Mouse (Mus musculus): ENCODE results near the gene Defa35. TPM values are rescaled to one million over a fixed set of nuclear protein-coding genes. Genes with fewer than 3 reads are reported as not detected.

Gene Defa35
- not detected for polyA plus RNA-seq (2012; fragmentation: generic; extraction: Trizol)

GRCm38 (mm10) chr8:21064738-21065137 is at the start of gene Defa35:
TSS of gene Defa35 (plus strand) at chr8:21065038.

DNA sequence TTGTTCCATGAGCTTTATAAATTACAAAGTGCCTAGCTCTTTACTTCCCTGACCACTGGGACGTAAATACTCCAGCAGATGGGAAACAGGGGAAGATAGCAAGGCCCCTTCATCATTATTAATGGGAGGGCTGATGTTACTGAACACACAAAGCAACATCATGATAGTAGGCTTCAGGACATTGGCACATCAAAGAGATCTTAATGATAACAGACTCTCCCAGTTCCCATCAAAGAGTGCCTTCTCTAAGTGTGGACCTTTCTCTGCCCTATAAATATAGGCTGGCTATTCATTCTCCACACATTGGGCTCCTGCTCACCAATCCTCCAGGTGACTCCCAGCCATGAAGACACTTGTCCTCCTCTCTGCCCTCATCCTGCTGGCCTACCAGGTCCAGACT is 39.6 kb upstream of the Defa35 start, which contains the start of gene Defa21:
Gene Defa21, plus strand, starts transcription at position 301 of the 400 bp plus-strand sequence.

GRCm38 (mm10) chr8:21054747-21055146 is 10.1 kb upstream of the Defa35 start, which contains the start of gene Defa23:
TSS of gene Defa23 (plus strand) at chr8:21055047.

GRCm38 (mm10) chr8:21084142-21084541 is 19.3 kb downstream of the Defa35 start, which contains the start of gene Defa25:
TSS of gene Defa25 (plus strand) at chr8:21084442.

GRCm38 (mm10) chr8:21095950-21096349 is 31.1 kb downstream of the Defa35 start, which contains the start of gene Gm14851:
TSS of gene Gm14851 (minus strand) at chr8:21096050.

Other genes with a start within 250 kb of the Defa35 start
- not detected for gene Defb33, start 172.4 kb upstream of the Defa35 start, polyA plus RNA-seq (2012; fragmentation: generic; extraction: Trizol)
- gene Gm15056, start 162.4 kb upstream of the Defa35 start, polyA plus RNA-seq (2012; fragmentation: generic; extraction: Trizol), result not detected
- gene Gm6040, start 143.0 kb upstream of the Defa35 start, polyA plus RNA-seq (2012; fragmentation: generic; extraction: Trizol), result not detected
- not detected for gene AY761185, start 120.3 kb upstream of the Defa35 start, polyA plus RNA-seq (2012; fragmentation: generic; extraction: Trizol)
- not detected for gene Defa21, start 39.5 kb upstream of the Defa35 start, polyA plus RNA-seq (2012; fragmentation: generic; extraction: Trizol)
- gene Defa23, start 10.0 kb upstream of the Defa35 start, polyA plus RNA-seq (2012; fragmentation: generic; extraction: Trizol), result not detected
- not detected for gene Defa25, start 19.4 kb downstream of the Defa35 start, polyA plus RNA-seq (2012; fragmentation: generic; extraction: Trizol)
- gene Gm14851, start 31.0 kb downstream of the Defa35 start, polyA plus RNA-seq (2012; fragmentation: generic; extraction: Trizol), result not detected
- not detected for gene Defa30, start 69.6 kb downstream of the Defa35 start, polyA plus RNA-seq (2012; fragmentation: generic; extraction: Trizol)
- gene Defa22, start 97.2 kb downstream of the Defa35 start, polyA plus RNA-seq (2012; fragmentation: generic; extraction: Trizol), result not detected
- gene Defa31, start 126.6 kb downstream of the Defa35 start, polyA plus RNA-seq (2012; fragmentation: generic; extraction: Trizol), result not detected
- gene Gm15293, start 136.5 kb downstream of the Defa35 start, polyA plus RNA-seq (2012; fragmentation: generic; extraction: Trizol), result not detected
- not detected for gene Gm15292, start 184.7 kb downstream of the Defa35 start, polyA plus RNA-seq (2012; fragmentation: generic; extraction: Trizol)

All from C3H10T1/2 (cell line).